Mouse (Mus musculus): ENCODE measurements around the gene Trhde.

The Trhde gene

DNA sequence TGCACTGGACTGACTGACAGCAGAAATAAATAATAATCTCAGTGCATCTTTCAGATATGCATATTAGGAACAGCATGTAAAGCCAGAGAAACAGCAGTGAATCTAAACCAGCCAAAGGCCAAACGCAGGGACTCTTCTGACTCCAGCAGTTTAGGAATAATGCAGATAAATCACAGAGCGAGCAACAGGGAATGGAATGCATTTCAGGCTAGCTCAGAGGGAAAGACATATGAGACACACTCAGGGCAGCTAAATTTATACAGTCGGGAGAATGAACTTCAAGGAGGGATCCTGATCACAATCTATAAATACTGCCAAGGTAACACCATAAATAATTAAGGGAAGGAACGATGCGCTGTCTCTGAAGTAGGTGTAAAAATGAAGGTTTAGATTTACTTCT is 66.4 kb downstream of the Trhde start:
- no peak for DNase-seq

DNA sequence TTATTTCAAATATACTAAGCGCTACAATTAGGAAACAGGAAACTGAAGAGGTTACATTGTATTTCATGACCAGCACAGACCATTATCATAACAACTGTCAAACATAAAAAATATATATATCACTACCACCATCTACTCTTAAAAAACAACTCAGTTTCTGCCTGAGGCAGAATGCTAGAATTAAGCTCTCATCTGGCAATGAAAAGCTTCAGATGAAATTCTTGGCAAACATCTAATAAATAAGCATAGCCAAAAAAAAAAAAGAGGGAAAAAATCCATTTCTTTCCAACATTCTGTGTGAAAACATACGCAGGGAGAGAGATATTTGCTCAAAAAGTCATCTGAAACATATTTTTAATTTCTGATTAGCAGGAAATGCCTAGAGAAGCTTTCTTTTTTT is 67.0 kb downstream of the Trhde start:
- no peak for DNase-seq

DNA sequence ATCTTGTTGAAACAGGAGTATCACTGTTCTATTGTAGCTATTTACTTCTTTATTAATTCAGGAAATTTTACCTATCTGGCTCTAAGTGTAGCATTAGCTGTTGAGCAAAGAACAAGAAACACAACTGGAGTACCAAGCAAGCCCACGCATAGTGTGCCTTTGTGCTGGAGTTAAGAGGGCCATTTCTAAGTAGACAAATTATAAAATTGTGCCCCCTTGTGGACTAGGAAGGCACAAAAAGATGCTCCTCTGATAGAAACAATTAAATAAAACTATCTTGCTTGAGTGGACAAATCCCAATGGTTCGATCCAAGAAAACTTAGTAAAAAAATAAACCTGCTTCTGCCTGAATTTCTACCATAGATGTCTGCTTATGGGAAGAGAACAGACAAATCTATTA is 76.5 kb downstream of the Trhde start:
- peak; percentile 35 for DNase-seq

DNA sequence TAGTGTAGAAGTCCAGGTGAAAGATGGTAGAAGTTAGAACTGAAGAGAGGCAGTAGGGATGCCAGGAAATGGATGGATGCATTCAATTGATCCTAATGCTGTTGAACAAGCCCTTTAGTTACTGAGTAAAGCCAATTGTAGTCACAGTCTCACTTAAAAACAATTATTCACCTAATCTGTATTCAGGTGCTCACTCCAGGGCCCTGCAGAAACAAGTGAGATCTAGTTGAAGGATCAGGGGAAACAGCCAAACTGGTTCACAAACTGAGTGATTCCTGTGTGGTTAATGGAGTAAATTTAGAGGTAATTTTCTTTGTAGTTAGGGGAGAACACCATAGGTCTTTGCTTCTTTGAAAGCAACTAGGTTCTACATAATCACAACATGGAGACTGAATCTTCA is 100.3 kb downstream of the Trhde start:
- DNase-seq: no peak

- DNase-seq: no peak
Observed at GRCm38 (mm10) chr10:114671791-114672415, 130.2 kb downstream of the Trhde start.

GRCm38 (mm10) chr10:114593046-114593445 is 209.1 kb downstream of the Trhde start:
- DNase-seq: no peak

GRCm38 (mm10) chr10:114578926-114579325 is 223.2 kb downstream of the Trhde start:
- no peak for DNase-seq

DNA sequence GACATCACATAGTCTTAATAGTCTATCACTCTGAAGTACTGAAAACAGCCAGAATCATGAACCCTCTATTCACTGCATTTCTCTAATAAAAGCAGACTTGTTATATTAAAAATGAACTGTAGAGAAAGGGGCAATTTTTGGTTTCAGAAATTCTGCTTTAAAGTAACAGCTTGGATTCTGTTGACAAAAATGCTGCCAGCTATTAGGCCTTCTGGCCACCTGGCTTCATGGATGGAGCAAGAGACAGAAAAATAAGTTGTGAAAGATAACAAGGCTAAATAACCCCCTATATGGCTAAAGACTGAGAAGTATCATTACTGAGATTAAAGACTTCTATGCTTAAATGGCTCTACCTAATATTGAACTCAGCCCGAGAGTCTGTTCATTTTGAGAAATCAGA is 234.2 kb downstream of the Trhde start:
- DNase-seq: no peak

- no peak for DNase-seq
Observed at GRCm38 (mm10) chr10:114509186-114509585, 292.9 kb downstream of the Trhde start.

DNA sequence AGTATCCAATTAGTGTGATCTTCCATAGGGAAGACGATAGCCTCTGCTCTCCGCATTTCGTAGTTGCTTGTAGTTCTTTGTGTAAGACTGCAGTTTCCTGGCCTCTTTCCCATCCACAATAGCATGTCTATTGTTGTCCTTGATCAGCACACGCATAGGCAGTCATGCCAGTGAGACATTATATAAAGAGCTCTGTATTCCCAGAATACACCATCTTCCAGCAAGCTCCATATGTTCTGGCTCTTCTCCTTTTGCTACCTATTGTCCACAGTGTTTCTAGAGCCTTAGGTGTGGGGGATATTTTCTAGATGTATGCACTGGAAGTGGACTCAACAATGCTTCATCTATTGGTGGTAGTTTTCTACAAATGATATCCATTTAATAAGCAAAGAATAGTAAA is 313.3 kb downstream of the Trhde start:
- peak; percentile 48 for DNase-seq

- DNase-seq: no peak
Observed at GRCm38 (mm10) chr10:114455591-114455990, 346.5 kb downstream of the Trhde start.

DNA sequence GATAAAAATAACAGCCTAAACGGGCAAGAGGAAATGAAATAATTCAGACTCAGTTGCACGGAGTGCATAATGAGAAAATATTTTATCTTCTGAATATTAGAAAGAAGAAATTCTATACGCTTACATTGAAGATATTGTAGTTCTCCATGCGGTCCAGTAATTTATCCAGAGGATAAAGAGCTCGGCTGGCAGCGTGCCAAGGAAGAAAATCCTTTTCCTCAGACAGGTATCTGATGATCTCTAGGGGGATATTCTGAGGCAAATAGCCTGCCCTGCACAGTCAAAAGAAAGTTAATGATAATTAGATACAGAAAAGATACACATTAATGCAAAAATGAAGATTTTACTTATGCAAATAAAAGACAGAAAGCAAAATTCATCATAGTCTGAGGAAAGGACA is 354.0 kb downstream of the Trhde start:
- no peak for DNase-seq

DNA sequence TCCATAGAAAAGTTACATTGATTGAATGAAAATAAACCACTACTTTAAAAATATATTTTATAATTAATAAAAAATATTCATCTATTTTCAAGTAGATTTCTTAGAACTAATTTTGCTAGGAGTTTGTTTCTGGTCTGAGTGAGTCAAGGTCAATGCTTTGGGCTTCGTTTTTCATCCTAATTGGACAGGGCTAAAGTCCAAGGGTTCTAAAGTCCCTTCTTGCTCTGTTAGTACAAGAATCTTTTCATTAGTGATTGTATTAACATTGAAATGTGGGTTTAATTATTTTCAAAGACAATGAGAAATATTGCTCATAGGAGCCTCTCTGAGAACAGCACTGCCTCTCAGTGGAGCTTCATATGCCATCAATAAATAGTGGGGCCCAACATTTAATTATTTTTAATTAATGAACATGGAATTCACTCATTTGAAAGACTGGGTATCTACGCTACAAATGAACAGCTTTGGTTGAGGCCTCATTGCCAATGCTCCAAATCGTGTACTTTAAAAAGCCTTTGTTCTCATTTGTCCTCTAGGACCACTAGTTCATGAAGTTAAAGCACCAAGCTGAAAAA is 383.1 kb downstream of the Trhde start:
- peak; percentile 67 for DNase-seq

DNA sequence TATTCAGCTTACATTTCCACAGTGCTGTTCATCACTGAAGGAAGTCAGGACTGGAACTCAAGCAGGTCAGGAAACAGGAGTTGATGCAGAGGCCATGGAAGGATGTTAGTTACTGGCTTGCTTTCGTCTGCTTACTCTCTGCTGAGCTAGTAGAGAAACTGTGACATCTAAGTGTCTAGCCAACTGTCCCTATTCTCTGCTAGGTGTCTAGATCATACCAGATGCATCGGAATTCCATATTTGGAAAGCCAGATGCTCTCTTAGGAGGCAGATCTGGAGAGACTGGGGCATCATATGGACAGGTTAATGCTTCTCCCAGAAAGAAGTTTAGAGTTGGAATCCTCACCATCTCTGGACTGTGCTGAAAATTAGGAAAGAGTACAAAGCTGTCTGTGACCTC is 386.4 kb downstream of the Trhde start:
- DNase-seq: no peak

DNA sequence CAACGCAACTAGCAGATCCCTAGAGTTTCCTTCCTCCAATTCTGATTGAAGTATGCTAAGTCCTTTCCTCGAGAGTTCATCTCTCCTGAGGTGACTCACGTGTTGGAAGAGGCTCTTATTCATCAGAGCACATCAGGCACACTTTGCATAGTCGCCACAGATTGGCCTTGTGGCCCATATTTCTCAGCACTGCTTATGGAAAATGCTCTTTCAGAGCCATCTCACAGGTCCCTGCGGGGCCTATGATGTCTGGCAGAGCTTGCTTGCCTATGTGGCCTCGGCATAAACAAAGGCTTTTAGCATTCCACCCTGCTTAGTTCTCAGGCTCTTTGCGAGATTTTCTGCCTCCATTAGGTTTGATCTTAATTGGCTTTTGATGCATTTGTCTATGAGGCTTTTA is 396.8 kb downstream of the Trhde start:
- DNase-seq: peak; percentile 40

DNA sequence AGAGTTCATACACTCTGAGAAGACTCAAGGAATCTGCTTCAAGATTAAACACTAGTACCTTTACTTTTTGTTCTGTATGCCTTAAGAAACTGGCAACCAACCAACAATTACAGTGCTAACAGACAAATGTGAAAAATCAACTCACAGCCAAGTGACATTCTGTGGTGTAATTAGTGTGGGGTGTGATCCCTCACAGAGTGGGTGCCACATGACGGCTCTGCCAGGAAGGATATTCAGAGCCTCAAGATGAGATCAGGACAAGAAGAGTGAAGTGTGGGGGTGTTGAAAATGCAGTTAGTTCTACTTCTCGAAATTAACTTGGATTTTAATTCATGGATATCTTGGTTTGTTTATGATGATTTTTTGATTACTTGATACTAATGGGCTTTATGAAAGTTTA is 398.3 kb downstream of the Trhde start:
- DNase-seq: no peak

DNA sequence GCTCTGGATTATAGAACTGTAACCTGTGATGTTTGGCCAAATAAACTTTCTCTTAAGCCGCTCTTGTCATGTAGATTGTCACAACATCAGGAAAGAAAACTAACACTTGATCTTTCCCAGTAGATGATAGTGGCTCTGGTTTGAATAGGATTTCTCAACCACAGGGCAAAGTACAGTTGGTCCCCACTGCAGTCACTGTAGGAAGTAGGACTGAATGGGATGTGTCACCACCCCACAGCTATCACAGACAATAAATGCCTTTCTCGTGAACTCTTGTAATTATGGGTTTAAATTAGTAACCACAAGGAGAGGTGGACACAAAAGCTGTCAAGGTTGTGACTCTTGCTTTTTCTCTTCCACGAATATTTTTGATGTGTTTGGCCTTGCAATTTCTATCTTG is 431.3 kb downstream of the Trhde start:
- no peak for DNase-seq

DNA sequence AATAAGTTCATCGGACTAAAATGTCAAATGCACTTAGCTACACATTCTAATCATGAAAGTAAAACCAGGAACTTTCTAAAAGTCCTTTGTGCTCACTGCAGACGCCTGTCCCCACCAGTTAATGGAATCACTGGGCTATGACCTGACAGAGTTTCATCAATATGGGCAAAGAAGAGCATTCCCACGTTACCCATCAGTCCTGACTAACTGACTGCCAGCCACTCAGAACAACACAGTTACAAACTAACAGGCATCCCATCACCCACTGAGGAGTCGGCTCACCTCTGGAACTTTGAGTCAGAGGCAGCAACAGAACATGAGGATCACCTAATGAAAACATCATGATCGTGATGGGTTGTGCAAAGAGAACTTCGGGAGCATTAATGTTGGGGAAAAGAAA is 438.7 kb downstream of the Trhde start:
- DNase-seq: no peak

GRCm38 (mm10) chr10:114362631-114363030 is 439.5 kb downstream of the Trhde start:
- DNase-seq: no peak
